Mouse (Mus musculus): ENCODE results near the gene Kcne1.
A peak's percentile ranks its signal among the peaks of the same experiment; 100 is the strongest.

Kcne1 gene

DNA sequence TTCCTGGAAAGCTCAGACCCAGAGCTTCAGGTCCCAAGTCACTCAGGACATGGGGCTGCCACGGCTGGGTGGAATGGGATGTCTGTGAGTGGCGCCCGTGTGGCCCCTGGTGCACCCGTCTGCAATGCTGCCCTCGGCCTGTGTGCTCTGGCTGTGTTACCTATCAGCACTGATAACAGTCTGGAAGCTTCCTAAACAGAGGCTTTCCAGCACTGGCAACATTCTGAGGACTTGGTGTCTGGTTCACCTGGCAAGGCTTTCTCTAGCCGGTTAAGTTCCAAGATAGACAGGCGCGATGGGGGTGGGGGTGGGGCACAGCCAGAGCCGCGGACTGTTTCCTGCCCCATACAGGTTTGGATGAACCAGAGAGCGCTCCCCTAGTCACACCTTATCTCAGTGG lies 3.3 kb downstream of the Kcne1 start:
- DNase-seq (ENCODE audit: low spot score), result no peak

- no peak for DNase-seq (ENCODE audit: low spot score)
Measured at GRCm38 (mm10) chr16:92355366-92355765, 3.9 kb downstream of the Kcne1 start.

- DNase-seq (ENCODE audit: low spot score), result no peak
Measured at GRCm38 (mm10) chr16:92353897-92354296, 5.4 kb downstream of the Kcne1 start.

GRCm38 (mm10) chr16:92353295-92353694 lies 6.0 kb downstream of the Kcne1 start:
- no peak for DNase-seq (ENCODE audit: low spot score)

- DNase-seq (ENCODE audit: low spot score), result no peak
Measured at GRCm38 (mm10) chr16:92348941-92349340, 10.3 kb downstream of the Kcne1 start.

GRCm38 (mm10) chr16:92346297-92346916 lies 12.9 kb downstream of the Kcne1 start:
- peak; percentile 78 for DNase-seq (ENCODE audit: low spot score)

DNA sequence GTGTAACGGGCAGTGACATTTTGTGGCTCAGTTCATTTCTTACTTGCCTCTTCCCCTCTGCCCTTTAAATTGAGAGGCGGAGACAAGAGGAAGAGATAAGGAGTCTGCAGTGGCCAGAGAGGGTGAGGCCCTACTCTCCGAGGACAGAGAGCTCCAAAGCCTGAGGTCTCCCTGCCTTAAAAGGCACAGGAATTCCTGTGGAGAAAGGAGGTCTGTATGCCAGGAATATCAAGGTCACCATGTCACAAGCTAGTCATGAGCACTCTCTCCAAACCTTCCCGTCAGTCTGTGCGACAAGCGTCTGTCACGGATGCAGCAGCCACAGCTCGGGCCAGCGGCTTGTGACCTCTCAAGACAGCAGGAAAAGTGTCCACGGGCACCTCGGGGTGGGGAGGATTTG lies 14.1 kb downstream of the Kcne1 start:
- no peak for DNase-seq (ENCODE audit: low spot score)

DNA sequence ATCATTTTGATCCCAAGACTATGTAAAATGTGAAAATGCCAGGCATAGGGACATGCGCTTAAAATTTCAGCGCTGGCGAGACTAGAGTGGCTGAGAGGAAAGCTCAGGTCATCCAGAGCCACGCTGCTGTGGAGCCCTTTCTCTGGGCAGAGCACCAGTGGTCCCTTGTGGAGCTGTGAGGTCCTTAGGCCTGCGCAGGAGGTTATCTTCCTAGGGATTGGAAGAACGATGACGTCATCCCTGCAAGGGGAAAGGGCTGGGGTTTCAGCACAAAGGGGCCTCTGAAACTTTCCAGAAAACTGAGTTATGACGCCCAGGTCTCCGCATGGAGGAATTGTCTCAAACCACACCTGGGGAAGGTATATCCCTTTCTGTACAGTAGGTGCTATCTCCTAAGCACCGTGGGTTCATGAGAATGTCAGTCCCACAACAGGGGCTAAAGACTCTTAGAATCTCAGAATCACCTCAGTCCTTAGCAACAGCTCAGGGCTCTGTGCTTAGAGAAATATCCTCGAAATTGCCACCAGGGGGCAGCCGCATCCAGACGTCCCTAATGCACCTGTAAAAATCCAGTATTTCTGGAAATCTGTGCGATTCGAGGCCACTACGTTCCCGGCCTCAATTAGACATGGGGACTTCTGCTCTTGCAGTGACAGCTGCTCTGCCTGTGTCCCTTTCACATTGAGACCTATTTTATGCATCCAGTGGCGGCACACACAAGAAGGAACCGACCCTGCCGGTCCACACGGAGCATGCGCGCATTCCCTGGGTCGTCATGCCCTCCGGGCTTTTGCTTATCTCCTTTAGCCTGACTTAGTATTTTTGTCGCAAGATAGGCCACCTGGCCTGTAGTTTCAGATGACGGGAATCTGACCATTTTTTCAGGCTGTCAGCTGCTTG lies 18.4 kb downstream of the Kcne1 start:
- peak; percentile 90 for DNase-seq (ENCODE audit: low spot score)

GRCm38 (mm10) chr16:92336280-92336679 lies 23.0 kb downstream of the Kcne1 start:
- peak; percentile 94 for DNase-seq (ENCODE audit: low spot score)

- DNase-seq (ENCODE audit: low spot score), result no peak
Measured at GRCm38 (mm10) chr16:92334600-92334999, 24.7 kb downstream of the Kcne1 start.

DNA sequence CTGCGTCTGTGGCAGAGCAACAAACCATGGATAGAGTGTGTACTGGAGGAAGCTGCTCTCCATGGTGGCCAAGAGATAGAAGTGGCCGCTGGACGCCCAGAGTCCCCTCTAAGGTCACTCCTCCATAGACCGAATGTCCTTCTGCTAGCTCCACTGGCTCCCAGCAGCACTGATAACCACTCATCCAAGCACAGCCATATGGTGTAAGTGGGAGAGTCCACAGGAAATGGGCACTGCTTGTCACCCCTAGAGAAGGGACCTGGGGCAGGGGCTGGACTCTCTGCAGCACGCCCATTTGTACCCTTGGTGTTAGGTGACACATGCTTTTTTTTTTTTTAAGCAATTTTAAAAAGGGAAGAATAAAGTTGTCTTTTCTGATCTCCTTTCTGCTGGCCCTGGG lies 28.3 kb downstream of the Kcne1 start:
- no peak for DNase-seq (ENCODE audit: low spot score)

- no peak for DNase-seq (ENCODE audit: low spot score)
Measured at GRCm38 (mm10) chr16:92327911-92328310, 31.4 kb downstream of the Kcne1 start.

DNA sequence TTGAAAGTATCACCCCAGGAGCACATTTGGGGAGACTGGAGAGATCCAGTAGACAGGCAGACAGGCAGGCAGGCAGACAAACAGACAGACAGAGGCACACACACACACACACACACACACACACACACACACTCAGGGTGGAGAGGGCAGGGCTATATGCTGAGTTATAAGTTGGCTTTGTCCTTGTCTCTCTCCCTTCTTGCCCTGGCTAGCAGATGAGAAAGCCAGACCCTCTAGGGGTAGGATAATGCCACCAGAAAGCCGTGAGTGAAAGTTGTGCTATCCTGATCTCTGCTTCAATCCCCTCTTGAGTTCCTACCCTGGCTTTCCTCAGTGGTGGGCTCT lies 34.2 kb downstream of the Kcne1 start:
- DNase-seq (ENCODE audit: low spot score), result no peak

DNA sequence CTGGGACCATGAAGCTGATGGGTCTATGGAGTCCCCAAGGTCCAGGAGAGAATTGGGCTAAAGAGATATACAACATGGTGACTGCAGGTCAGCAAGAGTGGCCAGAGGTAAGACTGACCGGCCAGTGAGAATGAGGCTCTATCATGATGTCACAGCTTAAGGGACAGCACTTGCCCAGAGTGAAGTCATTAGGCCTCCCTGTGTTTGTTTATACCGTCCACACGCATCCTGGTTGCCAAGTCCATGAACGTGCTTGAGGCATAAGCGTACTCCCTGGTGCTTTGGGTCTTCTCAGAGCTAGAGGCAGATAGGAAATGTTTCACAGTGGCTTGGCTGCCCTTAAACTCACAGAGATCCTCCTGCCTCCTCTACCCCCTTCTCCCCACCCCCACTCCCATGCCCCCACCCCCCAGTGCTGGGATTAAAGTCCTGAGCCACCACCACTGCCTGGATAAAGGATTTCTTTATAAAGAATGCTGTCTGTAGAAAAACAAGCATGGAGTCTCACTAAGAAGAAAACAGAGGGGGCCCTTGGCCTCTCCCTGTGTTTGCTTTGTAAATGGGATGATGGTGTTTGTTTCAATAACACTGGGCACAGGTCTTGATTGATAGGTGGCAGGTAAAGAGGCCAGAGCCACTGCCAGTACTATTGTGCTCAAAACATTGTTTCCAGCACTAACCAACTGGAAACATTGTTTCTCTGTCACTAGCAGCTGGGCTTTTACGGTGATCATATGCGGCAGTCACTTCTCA lies 34.8 kb downstream of the Kcne1 start:
- no peak for DNase-seq (ENCODE audit: low spot score)

DNA sequence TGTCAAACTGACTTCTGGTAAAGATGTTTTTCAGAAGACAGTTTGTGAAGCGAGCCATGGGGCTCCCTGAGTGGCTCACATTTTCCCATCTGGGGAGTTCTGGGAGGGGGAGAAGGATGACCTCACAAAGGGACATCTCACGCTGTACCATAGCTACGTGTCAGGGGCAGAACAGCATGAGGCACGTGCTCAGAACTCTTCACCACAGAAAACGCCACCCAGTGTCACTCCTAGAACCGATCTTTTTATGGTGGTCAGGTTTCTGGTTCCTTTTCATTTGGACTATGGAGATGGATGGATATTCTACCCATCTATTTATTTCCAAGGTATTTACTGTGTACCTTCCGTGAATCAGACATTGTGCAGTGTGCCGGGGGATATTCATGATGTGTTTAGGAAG lies 37.9 kb downstream of the Kcne1 start, which contains the start of gene Fam243:
Fam243 (minus strand) TSS at position 101 of the 400 bp plus-strand sequence.
- DNase-seq (ENCODE audit: low spot score), result no peak

DNA sequence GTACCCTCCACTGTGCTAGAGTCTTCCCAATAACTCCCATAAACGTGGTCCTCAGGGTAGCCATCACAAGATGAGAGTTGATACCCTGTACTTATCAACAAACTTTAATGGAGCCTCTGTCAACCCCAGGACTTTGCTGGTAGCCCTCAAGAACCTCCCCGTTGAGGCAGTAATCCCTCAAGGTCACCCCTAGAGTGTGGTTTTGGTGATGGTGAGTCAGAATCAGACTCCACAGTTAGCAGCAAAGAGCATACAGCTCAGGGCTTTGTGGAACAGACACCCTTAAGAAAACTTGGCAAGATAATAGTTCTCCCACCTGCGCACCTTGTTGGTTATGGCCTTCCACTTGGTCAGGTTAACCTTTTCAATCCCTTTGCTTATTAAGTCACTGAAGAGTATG lies 38.9 kb downstream of the Kcne1 start:
- no peak for DNase-seq (ENCODE audit: low spot score)

- DNase-seq (ENCODE audit: low spot score), result peak; percentile 43
Measured at GRCm38 (mm10) chr16:92319353-92320109, 39.7 kb downstream of the Kcne1 start.

DNA sequence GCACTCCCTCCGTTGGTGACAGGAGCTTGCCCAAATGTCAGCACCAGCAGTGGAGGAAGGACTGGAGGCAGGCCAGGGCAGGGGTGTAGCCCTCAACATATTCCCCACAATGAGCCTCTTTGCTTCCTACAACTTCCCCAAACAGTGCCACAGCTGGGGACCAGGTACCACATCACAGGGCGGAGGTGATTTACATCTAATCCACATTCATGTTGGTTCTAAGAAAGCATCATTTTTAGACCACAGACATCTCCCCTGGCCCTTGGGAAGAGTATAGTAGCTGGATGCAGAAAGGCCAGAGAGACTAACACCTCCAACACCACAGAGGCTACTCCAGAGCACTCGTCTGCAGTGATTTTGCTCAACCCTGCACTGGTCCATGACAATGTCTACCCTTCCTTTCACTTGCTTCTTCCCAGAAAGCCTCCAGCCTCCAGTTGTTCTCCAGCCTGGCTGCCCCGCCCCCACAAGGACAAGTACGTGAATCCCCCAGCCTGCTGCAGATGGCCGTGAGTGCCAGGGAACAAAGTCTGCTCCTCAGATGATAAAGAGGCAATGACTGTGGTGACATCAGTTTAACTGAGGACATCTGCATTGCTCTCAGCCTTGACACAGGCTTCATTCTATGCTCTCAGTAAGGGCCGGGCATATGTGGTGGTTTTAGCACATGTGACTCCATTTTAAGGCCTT lies 43.1 kb downstream of the Kcne1 start:
- DNase-seq (ENCODE audit: low spot score), result no peak

DNA sequence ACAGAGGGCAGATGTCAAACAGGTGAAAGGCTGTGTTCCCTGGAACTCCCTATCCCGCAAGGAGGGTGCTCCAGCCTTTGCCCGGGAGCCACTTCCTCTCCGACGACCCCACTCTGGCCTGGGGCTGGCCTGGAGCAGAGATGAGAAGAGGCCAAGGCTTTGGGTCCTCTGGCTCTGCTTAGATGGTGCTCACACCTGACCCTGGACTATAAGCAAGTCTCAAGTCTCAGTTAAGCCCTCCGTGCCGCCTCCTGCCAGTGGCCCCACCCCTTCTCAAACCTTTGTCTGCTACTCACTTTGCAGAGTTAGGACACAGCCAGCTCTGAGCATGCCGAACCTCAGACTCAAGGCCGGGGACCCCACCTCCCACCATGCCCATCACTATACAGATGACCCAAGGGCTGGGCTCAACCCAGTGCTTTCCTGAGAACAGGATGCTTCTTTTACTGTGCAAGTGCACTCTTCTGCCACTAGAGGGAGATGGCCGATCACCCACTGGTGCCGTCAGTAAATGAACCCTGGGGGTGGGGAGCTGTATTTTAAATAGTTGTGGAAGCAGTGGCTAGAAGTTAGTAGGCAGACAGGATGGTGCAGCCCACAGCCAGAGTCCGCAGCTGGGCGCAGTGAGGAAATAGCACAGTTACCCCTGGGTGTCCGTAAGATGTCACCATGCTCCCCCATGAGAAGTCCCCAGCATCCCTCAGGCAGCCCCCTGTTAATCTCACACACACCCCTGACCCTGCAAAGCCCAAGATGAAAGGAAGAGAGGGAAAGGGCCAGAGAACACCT lies 45.1 kb downstream of the Kcne1 start:
- DNase-seq (ENCODE audit: low spot score), result peak; percentile 85

- no peak for DNase-seq (ENCODE audit: low spot score)
Measured at GRCm38 (mm10) chr16:92309126-92309525, 50.1 kb downstream of the Kcne1 start.

DNA sequence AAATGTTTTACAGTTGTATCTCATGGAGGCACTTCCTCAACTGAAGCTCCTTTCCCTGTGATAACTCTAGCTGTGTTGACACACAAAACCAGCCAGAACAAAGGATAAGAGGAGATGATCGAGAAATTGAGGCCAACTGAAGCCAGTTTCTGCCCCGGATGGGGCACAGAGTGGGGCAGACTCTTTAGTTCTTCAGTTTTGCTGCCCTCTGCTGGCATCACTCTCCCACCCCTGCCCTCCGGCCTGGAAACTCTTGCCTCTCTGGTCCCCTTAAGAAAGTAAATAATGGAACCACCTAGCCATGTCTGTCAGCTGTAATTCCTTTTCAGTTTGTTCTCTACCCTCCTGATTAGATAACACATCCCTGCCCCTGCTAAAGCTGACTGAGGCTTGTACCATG lies 51.3 kb downstream of the Kcne1 start:
- no peak for DNase-seq (ENCODE audit: low spot score)

All from embryo, embryonic 10.5 days (tissue).